Mouse (Mus musculus): ENCODE measurements around the gene Zcchc9. TPM values are rescaled to one million over a fixed set of nuclear protein-coding genes. Genes with fewer than 3 reads are reported as not detected.

The Zcchc9 gene
- polyA plus RNA-seq (2016; fragmentation: Nextera tagmentation; extraction: Ambion mirVana) = 33.1 and 34.7 TPM in 2 replicates

GRCm38 (mm10) chr13:91807155-91807839 lies at the start of gene Zcchc9:
Gene Zcchc9, minus strand, starts transcription at chr13:91807705.
- H3K27me3 ChIP-seq = no peaks in the 10 kb centered on the region
- H3K9ac ChIP-seq (replicated peaks) = peak within 1 kb of the TSS; percentile 95
- no peaks in the 10 kb centered on the region for H3K9me3 ChIP-seq
- peak within 1 kb of the TSS; percentile 67 for H3K4me2 ChIP-seq
- H3K4me1 ChIP-seq (replicated peaks) = peaks cover 9% of the 10 kb centered on the region
- H3K36me3 ChIP-seq = peaks cover 19% of the 10 kb centered on the region
- ATAC-seq (ENCODE audit: insufficient number of reproducible peaks, insufficient read depth, low FRiP score, low TSS enrichment, low read depth) = peak; percentile 96
- peak within 1 kb of the TSS; percentile 90 for H3K4me3 ChIP-seq (replicated peaks)
- peak within 1 kb of the TSS; percentile 96 for H3K27ac ChIP-seq
- WGBS = 1% methylated on average over 50 of the region's 50 CpGs

- no peak for ATAC-seq (ENCODE audit: insufficient number of reproducible peaks, insufficient read depth, low FRiP score, low TSS enrichment, low read depth)
- no peak overlapping the region for H3K4me2 ChIP-seq
- no peaks in the 10 kb centered on the region for H3K36me3 ChIP-seq
- WGBS = 85% methylated on average over 3 of the region's 3 CpGs
- H3K4me1 ChIP-seq (replicated peaks) = no peaks in the 10 kb centered on the region
- no peak overlapping the region for H3K27ac ChIP-seq
- H3K9me3 ChIP-seq = no peaks in the 10 kb centered on the region
- no peak overlapping the region for H3K4me3 ChIP-seq (replicated peaks)
- no peaks in the 10 kb centered on the region for H3K27me3 ChIP-seq
- H3K9ac ChIP-seq (replicated peaks) = no peak overlapping the region
These were observed 46.9 kb upstream of the Zcchc9 start for GRCm38 (mm10) chr13:91854412-91854811.

GRCm38 (mm10) chr13:91827876-91828275 lies 20.4 kb upstream of the Zcchc9 start:
- Histone ChIP-seq H3K9me3 (no peaks in the 10 kb centered on the region), H3K27ac (no peak overlapping the region), H3K4me2 (no peak overlapping the region), H3K27me3 (no peaks in the 10 kb centered on the region), H3K4me1 (replicated peaks) (no peaks in the 10 kb centered on the region; the same call in 1 of the 2 replicates), H3K36me3 (no peaks in the 10 kb centered on the region), H3K4me3 (replicated peaks) (no peak overlapping the region), H3K9ac (replicated peaks) (no peak overlapping the region)
- ATAC-seq (ENCODE audit: insufficient number of reproducible peaks, insufficient read depth, low FRiP score, low TSS enrichment, low read depth) = no peak

- no peak overlapping the region for H3K9ac ChIP-seq (replicated peaks)
- H3K27ac ChIP-seq = no peak overlapping the region
- 76% methylated on average over 2 of the region's 2 CpGs for WGBS
- H3K4me1 ChIP-seq (replicated peaks) = no peaks in the 10 kb centered on the region; the same call in 1 of the 2 replicates
- H3K4me3 ChIP-seq (replicated peaks) = no peak overlapping the region
- H3K4me2 ChIP-seq = no peak overlapping the region
- ATAC-seq (ENCODE audit: insufficient number of reproducible peaks, insufficient read depth, low FRiP score, low TSS enrichment, low read depth) = no peak
- H3K27me3 ChIP-seq = no peaks in the 10 kb centered on the region
- H3K36me3 ChIP-seq = no peaks in the 10 kb centered on the region
- H3K9me3 ChIP-seq = no peaks in the 10 kb centered on the region
These were observed 18.6 kb upstream of the Zcchc9 start for GRCm38 (mm10) chr13:91826066-91826465.

- Histone ChIP-seq H3K9ac (replicated peaks) (no peak overlapping the region), H3K27ac (no peak overlapping the region), H3K36me3 (no peaks in the 10 kb centered on the region), H3K4me3 (replicated peaks) (no peak overlapping the region), H3K27me3 (no peaks in the 10 kb centered on the region), H3K9me3 (no peaks in the 10 kb centered on the region), H3K4me2 (no peak overlapping the region), H3K4me1 (replicated peaks) (no peaks in the 10 kb centered on the region; the same call in 1 of the 2 replicates)
- WGBS = 42% methylated on average over 4 of the region's 4 CpGs
- ATAC-seq (ENCODE audit: insufficient number of reproducible peaks, insufficient read depth, low FRiP score, low TSS enrichment, low read depth) = no peak; the same call in 1 of the 2 replicates
These were observed 17.5 kb upstream of the Zcchc9 start for GRCm38 (mm10) chr13:91824845-91825550.

- Histone ChIP-seq H3K9me3 (no peaks in the 10 kb centered on the region), H3K9ac (replicated peaks) (no peak overlapping the region), H3K4me1 (replicated peaks) (no peaks in the 10 kb centered on the region; the same call in 1 of the 2 replicates), H3K27ac (no peak overlapping the region), H3K4me2 (peak overlapping the region; percentile 20; the same call in 1 of the 2 replicates), H3K27me3 (no peaks in the 10 kb centered on the region), H3K36me3 (no peaks in the 10 kb centered on the region), H3K4me3 (replicated peaks) (no peak overlapping the region)
- 29% methylated on average over 6 of the region's 6 CpGs for WGBS
- no peak for ATAC-seq (ENCODE audit: insufficient number of reproducible peaks, insufficient read depth, low FRiP score, low TSS enrichment, low read depth)
These were observed 16.2 kb upstream of the Zcchc9 start for GRCm38 (mm10) chr13:91823735-91824134.

GRCm38 (mm10) chr13:91814670-91815069 lies 7.2 kb upstream of the Zcchc9 start:
- 91% methylated on average over 5 of the region's 5 CpGs for WGBS
- H3K27me3 ChIP-seq = no peaks in the 10 kb centered on the region
- ATAC-seq (ENCODE audit: insufficient number of reproducible peaks, insufficient read depth, low FRiP score, low TSS enrichment, low read depth) = no peak
- H3K4me1 ChIP-seq (replicated peaks) = no peaks in the 10 kb centered on the region
- H3K9me3 ChIP-seq = peaks cover 9% of the 10 kb centered on the region; the same call in 1 of the 2 replicates
- H3K9ac ChIP-seq (replicated peaks) = no peak overlapping the region
- H3K4me2 ChIP-seq = no peak overlapping the region
- no peak overlapping the region for H3K4me3 ChIP-seq (replicated peaks)
- no peak overlapping the region for H3K27ac ChIP-seq
- no peaks in the 10 kb centered on the region for H3K36me3 ChIP-seq

- H3K36me3 ChIP-seq = peaks cover 15% of the 10 kb centered on the region
- H3K9me3 ChIP-seq = peaks cover 9% of the 10 kb centered on the region; the same call in 1 of the 2 replicates
- ATAC-seq (ENCODE audit: insufficient number of reproducible peaks, insufficient read depth, low FRiP score, low TSS enrichment, low read depth) = no peak
- WGBS = 39% methylated on average over 2 of the region's 2 CpGs
- no peak overlapping the region for H3K4me2 ChIP-seq
- no peak overlapping the region for H3K4me3 ChIP-seq (replicated peaks)
- no peak overlapping the region for H3K27ac ChIP-seq
- H3K27me3 ChIP-seq = no peaks in the 10 kb centered on the region
- H3K4me1 ChIP-seq (replicated peaks) = peaks cover 9% of the 10 kb centered on the region
- no peak overlapping the region for H3K9ac ChIP-seq (replicated peaks)
These were observed 2.0 kb upstream of the Zcchc9 start for GRCm38 (mm10) chr13:91809476-91809875.

- no peaks in the 10 kb centered on the region for H3K9me3 ChIP-seq
- peak overlapping the region; percentile 95 for H3K9ac ChIP-seq (replicated peaks)
- H3K4me1 ChIP-seq (replicated peaks) = peaks cover 9% of the 10 kb centered on the region
- peak overlapping the region; percentile 90 for H3K4me3 ChIP-seq (replicated peaks)
- H3K27me3 ChIP-seq = no peaks in the 10 kb centered on the region
- H3K27ac ChIP-seq = peak overlapping the region; percentile 96
- WGBS = 39% methylated on average over 20 of the region's 20 CpGs
- no peak for ATAC-seq (ENCODE audit: insufficient number of reproducible peaks, insufficient read depth, low FRiP score, low TSS enrichment, low read depth)
- peak overlapping the region; percentile 67 for H3K4me2 ChIP-seq
- peaks cover 19% of the 10 kb centered on the region for H3K36me3 ChIP-seq
These were observed 520 bp upstream of the Zcchc9 start for GRCm38 (mm10) chr13:91807874-91808575.

GRCm38 (mm10) chr13:91801726-91802125 lies 5.8 kb downstream of the Zcchc9 start:
- WGBS = 78% methylated on average over 5 of the region's 5 CpGs
- no peaks in the 10 kb centered on the region for H3K9me3 ChIP-seq
- peaks cover 70% of the 10 kb centered on the region for H3K36me3 ChIP-seq
- H3K27me3 ChIP-seq = no peaks in the 10 kb centered on the region
- H3K4me3 ChIP-seq (replicated peaks) = no peak overlapping the region
- H3K27ac ChIP-seq = no peak overlapping the region
- H3K9ac ChIP-seq (replicated peaks) = no peak overlapping the region
- 0 out of 2 replicates have a peak, but pooled peaks cover 5% of the 10 kb centered on the region for H3K4me1 ChIP-seq (replicated peaks)
- ATAC-seq (ENCODE audit: insufficient number of reproducible peaks, insufficient read depth, low FRiP score, low TSS enrichment, low read depth) = no peak
- H3K4me2 ChIP-seq = no peak overlapping the region

- H3K27me3 ChIP-seq = no peaks in the 10 kb centered on the region
- no peak overlapping the region for H3K27ac ChIP-seq
- H3K4me1 ChIP-seq (replicated peaks) = no peaks in the 10 kb centered on the region
- peaks cover 78% of the 10 kb centered on the region for H3K36me3 ChIP-seq
- H3K9ac ChIP-seq (replicated peaks) = no peak overlapping the region
- no peak overlapping the region for H3K4me2 ChIP-seq
- H3K4me3 ChIP-seq (replicated peaks) = no peak overlapping the region
- WGBS = 92% methylated on average over 10 of the region's 10 CpGs
- no peak for ATAC-seq (ENCODE audit: insufficient number of reproducible peaks, insufficient read depth, low FRiP score, low TSS enrichment, low read depth)
- H3K9me3 ChIP-seq = no peaks in the 10 kb centered on the region
These were observed 10.1 kb downstream of the Zcchc9 start for GRCm38 (mm10) chr13:91797442-91797841.

All from limb, embryonic 12.5 days (tissue).